Mouse (Mus musculus): ENCODE data around the gene Fgfr2. TPM values are rescaled to one million over a fixed set of nuclear protein-coding genes. Genes with fewer than 3 reads are reported as not detected.

Fgfr2 gene
- polyA plus RNA-seq, 1 experiment: 14.7 TPM

- Histone ChIP-seq H3K4me3 (ENCODE audit: low read depth, low read length) (no peak overlapping the region), H3K36me3 (ENCODE audit: control insufficient read depth, insufficient read depth, low read length) (no peaks in the 10 kb centered on the region), H3K4me1 (ENCODE audit: control insufficient read depth, insufficient read depth, insufficient read length, low read length) (no peaks in the 10 kb centered on the region), H3K27ac (ENCODE audit: insufficient read depth, low read depth, low read length) (no peak overlapping the region), H3K27me3 (ENCODE audit: control insufficient read depth, insufficient read depth, low read length) (no peaks in the 10 kb centered on the region)
- no peak for TF ChIP-seq POLR2A (IDR thresholded peaks at IDR 0.05; ENCODE audit: low read depth, low read length)
- TF ChIP-seq CTCF (IDR thresholded peaks at IDR 0.05; ENCODE audit: extremely low read depth, insufficient read length, insufficient replicate concordance, low read depth, low read length): no peak
- WGBS: 74% methylated on average over 7 of the region's 7 CpGs
Observed at GRCm38 (mm10) chr7:132060116-132060515, 1063.0 kb downstream of the Fgfr2 start.

GRCm38 (mm10) chr7:132056565-132056964, 1066.6 kb downstream of the Fgfr2 start:
- no peaks in the 10 kb centered on the region for H3K36me3 ChIP-seq (ENCODE audit: control insufficient read depth, insufficient read depth, low read length)
- no peaks in the 10 kb centered on the region for H3K27me3 ChIP-seq (ENCODE audit: control insufficient read depth, insufficient read depth, low read length)
- no peaks in the 10 kb centered on the region for H3K4me1 ChIP-seq (ENCODE audit: control insufficient read depth, insufficient read depth, insufficient read length, low read length)
- WGBS: 66% methylated on average over 7 of the region's 7 CpGs
- H3K4me3 ChIP-seq (ENCODE audit: low read depth, low read length): no peak overlapping the region
- no peak overlapping the region for H3K27ac ChIP-seq (ENCODE audit: insufficient read depth, low read depth, low read length)
- no peak for TF ChIP-seq POLR2A (IDR thresholded peaks at IDR 0.05; ENCODE audit: low read depth, low read length)
- TF ChIP-seq CTCF (IDR thresholded peaks at IDR 0.05; ENCODE audit: extremely low read depth, insufficient read length, insufficient replicate concordance, low read depth, low read length): no peak

GRCm38 (mm10) chr7:132046662-132047061, 1076.5 kb downstream of the Fgfr2 start:
- Histone ChIP-seq H3K27me3 (ENCODE audit: control insufficient read depth, insufficient read depth, low read length) (no peaks in the 10 kb centered on the region), H3K36me3 (ENCODE audit: control insufficient read depth, insufficient read depth, low read length) (no peaks in the 10 kb centered on the region), H3K27ac (ENCODE audit: insufficient read depth, low read depth, low read length) (no peak overlapping the region), H3K4me1 (ENCODE audit: control insufficient read depth, insufficient read depth, insufficient read length, low read length) (no peaks in the 10 kb centered on the region), H3K4me3 (ENCODE audit: low read depth, low read length) (no peak overlapping the region)
- TF ChIP-seq POLR2A (IDR thresholded peaks at IDR 0.05; ENCODE audit: low read depth, low read length) (no peak), CTCF (IDR thresholded peaks at IDR 0.05; ENCODE audit: extremely low read depth, insufficient read length, insufficient replicate concordance, low read depth, low read length) (no peak)
- 56% methylated on average over 4 of the region's 4 CpGs for WGBS

- TF ChIP-seq POLR2A (IDR thresholded peaks at IDR 0.05; ENCODE audit: low read depth, low read length) (no peak), CTCF (IDR thresholded peaks at IDR 0.05; ENCODE audit: extremely low read depth, insufficient read length, insufficient replicate concordance, low read depth, low read length) (no peak)
Observed at GRCm38 (mm10) chr7:132031940-132032531, 1091.1 kb downstream of the Fgfr2 start.

GRCm38 (mm10) chr7:132026671-132027070, 1096.5 kb downstream of the Fgfr2 start:
- Histone ChIP-seq H3K4me1 (ENCODE audit: control insufficient read depth, insufficient read depth, insufficient read length, low read length) (no peaks in the 10 kb centered on the region), H3K4me3 (ENCODE audit: low read depth, low read length) (no peak overlapping the region), H3K27ac (ENCODE audit: insufficient read depth, low read depth, low read length) (no peak overlapping the region), H3K27me3 (ENCODE audit: control insufficient read depth, insufficient read depth, low read length) (no peaks in the 10 kb centered on the region), H3K36me3 (ENCODE audit: control insufficient read depth, insufficient read depth, low read length) (no peaks in the 10 kb centered on the region)
- WGBS: 62% methylated on average over 6 of the region's 6 CpGs
- no peak for TF ChIP-seq CTCF (IDR thresholded peaks at IDR 0.05; ENCODE audit: extremely low read depth, insufficient read length, insufficient replicate concordance, low read depth, low read length)
- TF ChIP-seq POLR2A (IDR thresholded peaks at IDR 0.05; ENCODE audit: low read depth, low read length): no peak

More at GRCm38 (mm10) chr7:132031940-132032531, 1091.1 kb downstream of the Fgfr2 start:
- WGBS: 39% methylated on average over 6 of the region's 6 CpGs
- H3K27ac ChIP-seq (ENCODE audit: insufficient read depth, low read depth, low read length): no peak overlapping the region
- no peaks in the 10 kb centered on the region for H3K4me1 ChIP-seq (ENCODE audit: control insufficient read depth, insufficient read depth, insufficient read length, low read length)
- no peak overlapping the region for H3K4me3 ChIP-seq (ENCODE audit: low read depth, low read length)
- no peaks in the 10 kb centered on the region for H3K36me3 ChIP-seq (ENCODE audit: control insufficient read depth, insufficient read depth, low read length)
- no peaks in the 10 kb centered on the region for H3K27me3 ChIP-seq (ENCODE audit: control insufficient read depth, insufficient read depth, low read length)

- 69% methylated on average over 6 of the region's 6 CpGs for whole genome bisulfite sequencing
- Histone ChIP-seq H3K4me3 (ENCODE audit: low read depth, low read length) (no peak overlapping the region), H3K27me3 (ENCODE audit: control insufficient read depth, insufficient read depth, low read length) (no peaks in the 10 kb centered on the region), H3K36me3 (ENCODE audit: control insufficient read depth, insufficient read depth, low read length) (no peaks in the 10 kb centered on the region), H3K4me1 (ENCODE audit: control insufficient read depth, insufficient read depth, insufficient read length, low read length) (no peaks in the 10 kb centered on the region), H3K27ac (ENCODE audit: insufficient read depth, low read depth, low read length) (no peak overlapping the region)
- TF ChIP-seq CTCF (IDR thresholded peaks at IDR 0.05; ENCODE audit: extremely low read depth, insufficient read length, insufficient replicate concordance, low read depth, low read length): no peak
- TF ChIP-seq POLR2A (IDR thresholded peaks at IDR 0.05; ENCODE audit: low read depth, low read length): no peak
Observed at GRCm38 (mm10) chr7:132025591-132025990, 1097.6 kb downstream of the Fgfr2 start.

- H3K27ac ChIP-seq (ENCODE audit: insufficient read depth, low read depth, low read length): no peak overlapping the region
- no peaks in the 10 kb centered on the region for H3K36me3 ChIP-seq (ENCODE audit: control insufficient read depth, insufficient read depth, low read length)
- H3K4me1 ChIP-seq (ENCODE audit: control insufficient read depth, insufficient read depth, insufficient read length, low read length): no peaks in the 10 kb centered on the region
- H3K4me3 ChIP-seq (ENCODE audit: low read depth, low read length): no peak overlapping the region
- WGBS: 38% methylated on average over 3 of the region's 3 CpGs
- H3K27me3 ChIP-seq (ENCODE audit: control insufficient read depth, insufficient read depth, low read length): peaks cover 6% of the 10 kb centered on the region; the same call in 1 of the 2 replicates
- no peak for TF ChIP-seq CTCF (IDR thresholded peaks at IDR 0.05; ENCODE audit: extremely low read depth, insufficient read length, insufficient replicate concordance, low read depth, low read length)
- TF ChIP-seq POLR2A (IDR thresholded peaks at IDR 0.05; ENCODE audit: low read depth, low read length): no peak
Observed at GRCm38 (mm10) chr7:132015933-132016332, 1107.2 kb downstream of the Fgfr2 start.

All from small intestine, adult 2 months (tissue).